Mouse (Mus musculus): ENCODE results near the gene Sgcd. TPM values are rescaled to one million over a fixed set of nuclear protein-coding genes. Genes with fewer than 3 reads are reported as not detected.

Gene Sgcd
- polyA plus RNA-seq (2017; shearing (Covaris generic)), result not detected

DNA sequence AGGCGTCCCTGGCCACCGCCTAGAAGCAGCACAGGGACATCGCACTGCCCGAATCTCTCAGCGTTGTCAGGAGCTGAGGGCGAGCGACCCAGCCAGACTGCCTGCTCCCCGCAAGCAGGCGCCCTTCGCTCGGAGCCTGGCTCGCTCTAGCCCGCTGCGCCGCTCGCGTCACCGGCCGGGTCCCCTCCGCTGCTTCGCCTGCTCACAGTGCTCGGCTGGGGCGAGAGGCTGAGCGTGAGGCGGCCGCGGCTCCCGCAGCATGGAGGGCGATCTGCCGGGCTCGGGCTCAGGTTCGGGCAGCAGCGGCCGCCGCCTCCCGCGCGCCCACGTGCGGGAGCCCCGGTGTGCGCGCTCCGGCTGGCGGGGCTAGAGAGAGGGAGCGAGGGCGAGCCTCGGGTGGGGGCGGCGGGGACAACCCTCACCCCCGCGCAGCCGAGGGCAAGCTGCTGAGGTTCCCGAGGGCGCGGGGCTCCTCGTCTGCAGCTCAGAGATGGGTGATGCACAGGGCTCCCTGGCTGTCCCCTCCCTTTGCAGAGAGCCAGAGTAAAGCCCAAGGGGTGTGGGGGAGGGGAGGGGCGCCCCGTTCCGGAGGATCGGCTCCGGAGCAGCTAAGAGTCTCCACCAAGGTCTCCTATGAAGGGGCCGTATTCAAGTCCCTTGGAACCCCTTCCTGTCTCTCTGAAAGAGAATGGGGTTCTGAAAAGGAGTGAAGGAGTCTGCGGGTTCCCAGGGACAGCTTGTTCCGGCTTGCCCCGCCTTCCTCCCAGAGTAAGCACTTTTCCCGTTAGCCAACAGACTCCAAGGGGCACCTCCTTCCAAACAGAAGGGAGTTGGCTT is at the start of gene Sgcd:
TSS of gene Sgcd (minus strand) at position 273 of the 837 bp plus-strand sequence.

Measured in effector memory CD4-positive, alpha-beta T cell, adult 5 months (primary cell).